Mouse (Mus musculus) thymus, adult 2 months (tissue): Measurements from ENCODE around the gene Nhsl1. TPM values are rescaled to one million over a fixed set of nuclear protein-coding genes. Genes with fewer than 3 reads are reported as not detected.

ENCODE experiments used
- DNase-seq: peaks from one replicate; pipeline ENCODE4 v3.0.0; 2021
- H3K27ac ChIP-seq: fragments of 200-500 bp; 2 replicates; pipeline ENCODE4 v1.5.1; 2012; ENCODE audit warnings: low read length, control low read depth; ENCODE audit not compliant: control insufficient read depth, insufficient read depth
- H3K27me3 ChIP-seq: fragments of 200-500 bp; 2 replicates; pipeline ENCODE4 v1.6.1; 2012; ENCODE audit warnings: mild to moderate bottlenecking, low read length, moderate library complexity, mixed read lengths; ENCODE audit not compliant: control insufficient read depth, insufficient read depth
- H3K36me3 ChIP-seq: fragments of 200-500 bp; 2 replicates; pipeline ENCODE4 v1.6.1; 2012; ENCODE audit warnings: mild to moderate bottlenecking, low read length, moderate library complexity; ENCODE audit not compliant: control insufficient read depth, insufficient read depth
- H3K4me1 ChIP-seq: fragments of 200-500 bp; replicated peaks from 2 replicates; pipeline ENCODE4 v1.6.1; 2012; ENCODE audit warnings: low read length; ENCODE audit not compliant: control insufficient read depth, insufficient read depth
- H3K4me3 ChIP-seq: fragments of 200-500 bp; 2 replicates; pipeline ENCODE4 v1.5.1; 2012; ENCODE audit warnings: mild to moderate bottlenecking, low read length, control low read depth, moderate library complexity; ENCODE audit not compliant: control insufficient read depth, insufficient read depth
- CTCF ChIP-seq: fragments of 200-500 bp; IDR thresholded peaks from 2 replicates; pipeline ENCODE4 v1.5.1; 2012; ENCODE audit warnings: mild to moderate bottlenecking, control low read depth, low read length, moderate library complexity, borderline replicate concordance; ENCODE audit not compliant: control insufficient read depth, poor library complexity, insufficient read depth; ENCODE audit errors: extremely low read depth
- POLR2A ChIP-seq: fragments of 200-500 bp; IDR thresholded peaks from 2 replicates; pipeline ENCODE4 v1.6.1; 2012; ENCODE audit warnings: mild to moderate bottlenecking, low read length, control low read depth, moderate library complexity; ENCODE audit not compliant: control insufficient read depth, poor library complexity, insufficient read depth; ENCODE audit errors: extremely low read depth
- WGBS: fragments of 180-500 bp; shearing (Covaris S2); methylation state at CpG from one replicate; pipeline ENCODE4 v1.1.7; 2018; 5-methylcytosine and 5-hydroxymethylcytosine counted together
- polyA plus RNA-seq: library from polyadenylated mRNA; depleted of rRNA; stranded (reverse); fragments of >200 nt; gene quantifications from 2 replicates; pipeline ENCODE4 v1.2.3, GENCODE M21; 2012

The Nhsl1 gene
- polyA plus RNA-seq, 1 experiment: 18.1 TPM

GRCm38 (mm10) chr10:18529177-18529576 is 210.4 kb downstream of the Nhsl1 start:
- H3K27ac ChIP-seq: no peak overlapping the region
- H3K4me1 ChIP-seq: peaks cover 10% of the 10 kb centered on the region
- TF ChIP-seq POLR2A (no peak), CTCF (no peak)
- H3K36me3 ChIP-seq: peaks cover 20% of the 10 kb centered on the region
- H3K27me3 ChIP-seq: no peaks in the 10 kb centered on the region
- 89% methylated on average over 4 of the region's 4 CpGs for WGBS
- H3K4me3 ChIP-seq: no peak overlapping the region
- peak; percentile 8 for DNase-seq

- H3K27me3 ChIP-seq: no peaks in the 10 kb centered on the region
- no peak overlapping the region for H3K27ac ChIP-seq
- DNase-seq: no peak
- H3K4me1 ChIP-seq: peaks cover 10% of the 10 kb centered on the region
- 98% methylated on average over 4 of the region's 4 CpGs for WGBS
- TF ChIP-seq POLR2A (no peak), CTCF (no peak)
- H3K4me3 ChIP-seq: no peak overlapping the region
- peaks cover 20% of the 10 kb centered on the region for H3K36me3 ChIP-seq
Observed at GRCm38 (mm10) chr10:18530161-18530560, 211.4 kb downstream of the Nhsl1 start.

GRCm38 (mm10) chr10:18532293-18532692 is 213.5 kb downstream of the Nhsl1 start:
- no peaks in the 10 kb centered on the region for H3K27me3 ChIP-seq
- TF ChIP-seq CTCF (no peak), POLR2A (no peak)
- H3K36me3 ChIP-seq: peaks cover 20% of the 10 kb centered on the region
- peaks cover 2% of the 10 kb centered on the region; the same call in 1 of the 2 replicates for H3K4me1 ChIP-seq
- no peak overlapping the region for H3K27ac ChIP-seq
- no peak overlapping the region for H3K4me3 ChIP-seq
- no peak for DNase-seq
- 77% methylated on average over 8 of the region's 8 CpGs for WGBS

GRCm38 (mm10) chr10:18536889-18537288 is 218.1 kb downstream of the Nhsl1 start:
- WGBS: 95% methylated on average over 2 of the region's 2 CpGs
- DNase-seq: no peak
- Histone ChIP-seq H3K4me1 (no peaks in the 10 kb centered on the region), H3K27ac (no peak overlapping the region), H3K27me3 (no peaks in the 10 kb centered on the region), H3K36me3 (peaks cover 8% of the 10 kb centered on the region), H3K4me3 (no peak overlapping the region)
- TF ChIP-seq CTCF (no peak), POLR2A (no peak)

- 20% methylated on average over 13 of the region's 13 CpGs for WGBS
- TF ChIP-seq POLR2A (no peak), CTCF (no peak)
- no peak for DNase-seq
- Histone ChIP-seq H3K4me1 (peaks cover 10% of the 10 kb centered on the region), H3K27me3 (no peaks in the 10 kb centered on the region; the same call in 1 of the 2 replicates), H3K27ac (no peak overlapping the region), H3K4me3 (peak overlapping the region; percentile 42), H3K36me3 (no peaks in the 10 kb centered on the region)
Observed at GRCm38 (mm10) chr10:18545309-18545708, 226.5 kb downstream of the Nhsl1 start.

GRCm38 (mm10) chr10:18545813-18546235 is 227.0 kb downstream of the Nhsl1 start, which contains the start of gene Hebp2:
Gene Hebp2 (minus strand): TSS chr10:18546076.
- Histone ChIP-seq H3K36me3 (no peaks in the 10 kb centered on the region), H3K27me3 (no peaks in the 10 kb centered on the region; the same call in 1 of the 2 replicates), H3K27ac (no peak within 1 kb of the TSS), H3K4me3 (peak within 1 kb of the TSS; percentile 42), H3K4me1 (peaks cover 10% of the 10 kb centered on the region)
- peak; percentile 37 for DNase-seq
- 3% methylated on average over 22 of the region's 22 CpGs for WGBS
- no peak for TF ChIP-seq POLR2A
- peak; percentile 77 for TF ChIP-seq CTCF

- H3K27me3 ChIP-seq: no peaks in the 10 kb centered on the region; the same call in 1 of the 2 replicates
- TF ChIP-seq CTCF (no peak), POLR2A (no peak)
- WGBS: 83% methylated on average over 4 of the region's 4 CpGs
Observed at GRCm38 (mm10) chr10:18547381-18547780, 228.6 kb downstream of the Nhsl1 start.

More at GRCm38 (mm10) chr10:18547381-18547780, 228.6 kb downstream of the Nhsl1 start:
- DNase-seq: no peak
- no peaks in the 10 kb centered on the region for H3K36me3 ChIP-seq
- H3K27ac ChIP-seq: no peak overlapping the region
- peaks cover 10% of the 10 kb centered on the region for H3K4me1 ChIP-seq
- H3K4me3 ChIP-seq: no peak overlapping the region
